7 mouse cellular contexts compared by ENCODE assay signal in the genomic region with DNA sequence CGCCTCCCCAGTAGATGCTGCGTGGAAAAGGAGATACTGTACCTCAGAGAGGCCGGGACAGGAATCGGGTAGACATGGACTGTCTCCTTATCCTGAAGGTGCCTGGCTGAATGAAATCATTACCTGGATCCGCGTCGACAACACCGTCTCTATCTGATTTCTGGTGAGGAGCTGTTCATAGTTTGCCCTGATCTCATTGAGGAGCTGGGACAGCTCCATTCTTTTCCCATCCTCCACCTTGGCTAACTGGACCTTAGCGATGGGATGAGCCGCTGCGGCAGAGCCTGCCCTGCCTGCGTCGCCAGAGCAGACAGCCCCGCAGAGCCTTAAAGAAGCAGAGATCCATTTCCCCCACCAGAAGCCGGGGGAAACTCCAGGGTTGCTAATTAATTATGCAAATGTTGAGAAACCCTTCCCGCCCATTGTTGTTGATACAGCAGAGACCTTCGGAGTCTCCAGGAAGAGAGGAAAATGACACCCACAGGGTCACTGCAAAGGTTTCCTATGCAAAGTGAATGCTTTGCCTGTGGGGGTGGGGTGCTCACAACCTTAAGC. TPM values are rescaled to one million over a fixed set of nuclear protein-coding genes. Genes with fewer than 3 reads are reported as not detected.
A peak's percentile ranks its signal among the peaks of the same experiment; 100 is the strongest.
DNase-seq lines count a peak whose midpoint lies in the region; ATAC-seq and TF ChIP-seq lines count a peak whose summit lies in the region.

Gene Krt222 (minus strand): TSS at position 266 of the 555 bp plus-strand sequence.

- H3K4me3 ChIP-seq in ES-Bruce4 (ENCODE audit: low read depth, low read length), result peak within 1 kb of the TSS; percentile 16; the same call in 1 of the 2 replicates
- peak within 1 kb of the TSS; percentile 39 for H3K4me3 ChIP-seq in forebrain, postnatal 0 days (ENCODE audit: low read depth, low read length)
- peak within 1 kb of the TSS; percentile 43 for H3K4me3 ChIP-seq in hindbrain, embryonic 15.5 days
- peak within 1 kb of the TSS; percentile 67 for H3K4me3 ChIP-seq in left cerebral cortex, adult 2 months
- H3K4me3 ChIP-seq in midbrain, postnatal 0 days (ENCODE audit: low read depth, low read length), result peak within 1 kb of the TSS; percentile 34

- peak; percentile 40; the same call in 1 of the 2 replicates for ATAC-seq in forebrain, postnatal 0 days
- 0 out of 2 replicates have a peak, but pooled peaks have one; percentile 54 for ATAC-seq in hindbrain, embryonic 15.5 days (ENCODE audit: low FRiP score, low read depth)
- ATAC-seq in midbrain, postnatal 0 days (ENCODE audit: low FRiP score), result no peak

- H3K27me3 ChIP-seq in ES-Bruce4 (ENCODE audit: control insufficient read depth, insufficient read depth, low read length, poor library complexity, severe bottlenecking), result no peaks in the 10 kb centered on the region
- H3K27me3 ChIP-seq in forebrain, postnatal 0 days (ENCODE audit: insufficient read depth, low read length), result no peaks in the 10 kb centered on the region
- no peaks in the 10 kb centered on the region for H3K27me3 ChIP-seq in hindbrain, embryonic 15.5 days
- H3K27me3 ChIP-seq in midbrain, postnatal 0 days (ENCODE audit: insufficient read depth, low read length), result no peaks in the 10 kb centered on the region

- TF ChIP-seq CTCF in ES-Bruce4 (IDR thresholded peaks at IDR 0.05; ENCODE audit: low read depth, low read length), result no peak
- no peak for TF ChIP-seq CTCF in forebrain, postnatal 0 days (IDR thresholded peaks at IDR 0.05; ENCODE audit: low read depth)
- TF ChIP-seq CTCF in left cerebral cortex, adult 2 months (IDR thresholded peaks at IDR 0.05), result no peak
- TF ChIP-seq CTCF in midbrain, postnatal 0 days (IDR thresholded peaks at IDR 0.05), result no peak

- 6% methylated on average over 17 of the region's 17 CpGs for WGBS in forebrain, postnatal 0 days
- WGBS in hindbrain, embryonic 15.5 days, result 5% methylated on average over 17 of the region's 17 CpGs
- 8% methylated on average over 17 of the region's 17 CpGs for WGBS in midbrain, postnatal 0 days

- no peaks in the 10 kb centered on the region for H3K36me3 ChIP-seq in ES-Bruce4 (ENCODE audit: control insufficient read depth, insufficient read depth, low read length, poor library complexity, severe bottlenecking)
- no peaks in the 10 kb centered on the region for H3K36me3 ChIP-seq in forebrain, postnatal 0 days (ENCODE audit: insufficient read depth)
- no peaks in the 10 kb centered on the region for H3K36me3 ChIP-seq in hindbrain, embryonic 15.5 days
- no peaks in the 10 kb centered on the region for H3K36me3 ChIP-seq in midbrain, postnatal 0 days (ENCODE audit: insufficient read depth, low read length)

- no peaks in the 10 kb centered on the region for H3K9me3 ChIP-seq in ES-Bruce4 (replicated peaks; ENCODE audit: control insufficient read depth, insufficient read depth, low read length, poor library complexity, severe bottlenecking)
- no peaks in the 10 kb centered on the region for H3K9me3 ChIP-seq in forebrain, postnatal 0 days (ENCODE audit: low read length)
- no peaks in the 10 kb centered on the region for H3K9me3 ChIP-seq in hindbrain, embryonic 15.5 days
- H3K9me3 ChIP-seq in midbrain, postnatal 0 days (ENCODE audit: low read length), result no peaks in the 10 kb centered on the region

- intact Hi-C loops in left cerebral cortex, adult 2 months (cut with DNase I), result no loop called here

- no peak within 1 kb of the TSS for H3K9ac ChIP-seq in ES-Bruce4 (ENCODE audit: low read depth, poor library complexity, severe bottlenecking)
- peak within 1 kb of the TSS; percentile 53 for H3K9ac ChIP-seq in forebrain, postnatal 0 days
- H3K9ac ChIP-seq in hindbrain, embryonic 15.5 days, result peak within 1 kb of the TSS; percentile 48
- H3K9ac ChIP-seq in midbrain, postnatal 0 days (replicated peaks; ENCODE audit: low read length, poor library complexity, severe bottlenecking), result peak within 1 kb of the TSS; percentile 61

- peak; percentile 63 for DNase-seq in cerebellum, adult 11 months
- DNase-seq in forebrain, postnatal 0 days, result peak; percentile 43
- peak; percentile 37 to 58 for DNase-seq in left cerebral cortex, adult 2 months (ENCODE audit: extremely low spot score in 1 of 2, low spot score in 2 of 2)
- DNase-seq in midbrain, postnatal 0 days (ENCODE audit: low spot score), result peak; percentile 50
- no peak for DNase-seq in urinary bladder, postnatal 10 days (ENCODE audit: low spot score)

- H3K4me1 ChIP-seq in ES-Bruce4 (ENCODE audit: control insufficient read depth, insufficient read depth, low read length), result peaks cover 2% of the 10 kb centered on the region
- H3K4me1 ChIP-seq in forebrain, postnatal 0 days (ENCODE audit: insufficient read depth), result no peaks in the 10 kb centered on the region
- H3K4me1 ChIP-seq in hindbrain, embryonic 15.5 days (replicated peaks), result no peaks in the 10 kb centered on the region
- H3K4me1 ChIP-seq in midbrain, postnatal 0 days (ENCODE audit: insufficient read depth, low read length), result no peaks in the 10 kb centered on the region

- no peak for TF ChIP-seq EP300 in ES-Bruce4 (IDR thresholded peaks at IDR 0.05; ENCODE audit: insufficient read depth, low read depth, low read length)

- peak within 1 kb of the TSS; percentile 54 for H3K4me2 ChIP-seq in forebrain, postnatal 0 days (ENCODE audit: low read depth)
- peak within 1 kb of the TSS; percentile 60 for H3K4me2 ChIP-seq in hindbrain, embryonic 15.5 days
- peak within 1 kb of the TSS; percentile 58 for H3K4me2 ChIP-seq in midbrain, postnatal 0 days (ENCODE audit: low read depth, low read length, poor library complexity, severe bottlenecking)

- no peak for TF ChIP-seq POLR2A in ES-Bruce4 (IDR thresholded peaks at IDR 0.05; ENCODE audit: insufficient read depth, low read length)

- no peak within 1 kb of the TSS for H3K27ac ChIP-seq in ES-Bruce4 (ENCODE audit: insufficient read depth, low read length)
- peak within 1 kb of the TSS; percentile 57 for H3K27ac ChIP-seq in forebrain, postnatal 0 days (ENCODE audit: low read depth, low read length)
- peak within 1 kb of the TSS; percentile 66 for H3K27ac ChIP-seq in hindbrain, embryonic 15.5 days (replicated peaks)
- peak within 1 kb of the TSS; percentile 93 for H3K27ac ChIP-seq in left cerebral cortex, adult 2 months
- peak within 1 kb of the TSS; percentile 74 for H3K27ac ChIP-seq in midbrain, postnatal 0 days (ENCODE audit: low read depth, low read length)

RNA-seq across cellular contexts. Expression of gene Krt222, which starts in this region (rescaled TPM):
- 0.19 TPM in 1 of 2 replicates, not detected in the other for polyA plus RNA-seq in ES-Bruce4 (2011; ENCODE audit: insufficient read depth, insufficient read length, low read depth, missing spikeins)
- 6.5 and 7.4 TPM in 2 replicates for total RNA-seq in forebrain, postnatal 0 days (2014; rRNA removed)
- polyA plus RNA-seq in forebrain, postnatal 0 days (2015; fragmentation: Nextera tagmentation; extraction: Ambion mirVana), result 4.8 and 8.7 TPM in 2 replicates
- 7.7 and 8.9 TPM in 2 replicates for polyA plus RNA-seq in hindbrain, embryonic 15.5 days (2015; fragmentation: Nextera tagmentation; extraction: Ambion mirVana)
- 10 to 100 TPM; 31.1 to 32.0 TPM for total RNA-seq in left cerebral cortex, adult 2 months (2021)
- 10.6 and 11.6 TPM in 2 replicates for total RNA-seq in midbrain, postnatal 0 days (2014; rRNA removed)
- polyA plus RNA-seq in midbrain, postnatal 0 days (2015; fragmentation: Nextera tagmentation; extraction: Ambion mirVana), result 13.6 and 14.4 TPM in 2 replicates

Comparison
In these comparisons a context has a peak if more than half of its experiments do, and no peak if none do; other contexts are left out.
1. H3K4me3 ChIP-seq: peak in every context shown above with its lines; median percentile 67 in left cerebral cortex, adult 2 months; 43 in hindbrain, embryonic 15.5 days; 39 in forebrain, postnatal 0 days; 34 in midbrain, postnatal 0 days; 16 in ES-Bruce4.